Mouse (Mus musculus): ENCODE data around the gene Lmod3. TPM values are rescaled to one million over a fixed set of nuclear protein-coding genes. Genes with fewer than 3 reads are reported as not detected.
A peak's percentile ranks its signal among the peaks of the same experiment; 100 is the strongest.

The Lmod3 gene
- polyA plus RNA-seq, 1 experiment from 2014 or later, result not detected

- peaks cover 5% of the 10 kb centered on the region; the same call in 1 of the 2 replicates for H3K4me1 ChIP-seq (replicated peaks; ENCODE audit: control insufficient read depth, insufficient read depth, low read length)
- DNase-seq (ENCODE audit: low spot score), result no peak
- no peak overlapping the region for H3K9ac ChIP-seq (ENCODE audit: low read length)
- H3K4me2 ChIP-seq (ENCODE audit: low read depth, low read length, severe bottlenecking), result no peak overlapping the region
- ATAC-seq (replicated peaks; ENCODE audit: low FRiP score), result no peak
- no peaks in the 10 kb centered on the region for H3K9me3 ChIP-seq (ENCODE audit: control insufficient read depth, low read length)
- no peaks in the 10 kb centered on the region for H3K27me3 ChIP-seq (ENCODE audit: control insufficient read depth, insufficient read depth, low read length)
- 83% methylated on average over 5 of the region's 5 CpGs for WGBS
- no peak overlapping the region for H3K4me3 ChIP-seq (ENCODE audit: low read depth, low read length)
- peaks cover 5% of the 10 kb centered on the region; the same call in 1 of the 2 replicates for H3K36me3 ChIP-seq (ENCODE audit: control insufficient read depth, insufficient read depth, low read length)
- H3K27ac ChIP-seq (ENCODE audit: low read depth, low read length), result no peak overlapping the region
These were observed 40.3 kb upstream of the Lmod3 start for GRCm38 (mm10) chr6:97292894-97293293.

- no peaks in the 10 kb centered on the region for H3K9me3 ChIP-seq (ENCODE audit: control insufficient read depth, low read length)
- peaks cover 5% of the 10 kb centered on the region; the same call in 1 of the 2 replicates for H3K4me1 ChIP-seq (replicated peaks; ENCODE audit: control insufficient read depth, insufficient read depth, low read length)
- peaks cover 8% of the 10 kb centered on the region; the same call in 1 of the 2 replicates for H3K36me3 ChIP-seq (ENCODE audit: control insufficient read depth, insufficient read depth, low read length)
- H3K4me3 ChIP-seq (ENCODE audit: low read depth, low read length), result no peak overlapping the region
- no peak overlapping the region for H3K9ac ChIP-seq (ENCODE audit: low read length)
- H3K27me3 ChIP-seq (ENCODE audit: control insufficient read depth, insufficient read depth, low read length), result no peaks in the 10 kb centered on the region
- no peak overlapping the region for H3K27ac ChIP-seq (ENCODE audit: low read depth, low read length)
- 92% methylated on average over 3 of the region's 3 CpGs for WGBS
- no peak overlapping the region for H3K4me2 ChIP-seq (ENCODE audit: low read depth, low read length, severe bottlenecking)
- ATAC-seq (replicated peaks; ENCODE audit: low FRiP score), result no peak
- no peak for DNase-seq (ENCODE audit: low spot score)
These were observed 39.5 kb upstream of the Lmod3 start for GRCm38 (mm10) chr6:97292096-97292495.

- H3K4me2 ChIP-seq (ENCODE audit: low read depth, low read length, severe bottlenecking), result no peak overlapping the region
- 64% methylated on average over 21 of the region's 21 CpGs for WGBS
- no peaks in the 10 kb centered on the region for H3K27me3 ChIP-seq (ENCODE audit: control insufficient read depth, insufficient read depth, low read length)
- no peak for DNase-seq (ENCODE audit: low spot score)
- no peak overlapping the region for H3K4me3 ChIP-seq (ENCODE audit: low read depth, low read length)
- H3K27ac ChIP-seq (ENCODE audit: low read depth, low read length), result no peak overlapping the region; the same call in 1 of the 2 replicates
- H3K9ac ChIP-seq (ENCODE audit: low read length), result no peak overlapping the region
- peaks cover 5% of the 10 kb centered on the region; the same call in 1 of the 2 replicates for H3K4me1 ChIP-seq (replicated peaks; ENCODE audit: control insufficient read depth, insufficient read depth, low read length)
- ATAC-seq (replicated peaks; ENCODE audit: low FRiP score), result no peak
- no peaks in the 10 kb centered on the region for H3K9me3 ChIP-seq (ENCODE audit: control insufficient read depth, low read length)
- peaks cover 7% of the 10 kb centered on the region; the same call in 1 of the 2 replicates for H3K36me3 ChIP-seq (ENCODE audit: control insufficient read depth, insufficient read depth, low read length)
These were observed 38.8 kb upstream of the Lmod3 start for GRCm38 (mm10) chr6:97291159-97291908.

- H3K9ac ChIP-seq (ENCODE audit: low read length), result no peak overlapping the region
- H3K4me3 ChIP-seq (ENCODE audit: low read depth, low read length), result no peak overlapping the region
- no peaks in the 10 kb centered on the region for H3K27me3 ChIP-seq (ENCODE audit: control insufficient read depth, insufficient read depth, low read length)
- ATAC-seq (replicated peaks; ENCODE audit: low FRiP score) (0 out of 2 replicates have a peak, but pooled peaks have one; percentile 49), DNase-seq (ENCODE audit: low spot score) (no peak)
- no peak overlapping the region; the same call in 1 of the 2 replicates for H3K27ac ChIP-seq (ENCODE audit: low read depth, low read length)
- H3K9me3 ChIP-seq (ENCODE audit: control insufficient read depth, low read length), result no peaks in the 10 kb centered on the region
- peaks cover 5% of the 10 kb centered on the region; the same call in 1 of the 2 replicates for H3K4me1 ChIP-seq (replicated peaks; ENCODE audit: control insufficient read depth, insufficient read depth, low read length)
- 38% methylated on average over 3 of the region's 3 CpGs for WGBS
- H3K4me2 ChIP-seq (ENCODE audit: low read depth, low read length, severe bottlenecking), result no peak overlapping the region
- H3K36me3 ChIP-seq (ENCODE audit: control insufficient read depth, insufficient read depth, low read length), result peaks cover 7% of the 10 kb centered on the region; the same call in 1 of the 2 replicates
These were observed 38.1 kb upstream of the Lmod3 start for GRCm38 (mm10) chr6:97290687-97291086.

- Histone ChIP-seq H3K36me3 (ENCODE audit: control insufficient read depth, insufficient read depth, low read length) (peaks cover 4% of the 10 kb centered on the region; the same call in 1 of the 2 replicates), H3K9me3 (ENCODE audit: control insufficient read depth, low read length) (no peaks in the 10 kb centered on the region), H3K9ac (ENCODE audit: low read length) (no peak overlapping the region), H3K27ac (ENCODE audit: low read depth, low read length) (no peak overlapping the region), H3K27me3 (ENCODE audit: control insufficient read depth, insufficient read depth, low read length) (no peaks in the 10 kb centered on the region), H3K4me1 (replicated peaks; ENCODE audit: control insufficient read depth, insufficient read depth, low read length) (peaks cover 5% of the 10 kb centered on the region; the same call in 1 of the 2 replicates), H3K4me3 (ENCODE audit: low read depth, low read length) (no peak overlapping the region), H3K4me2 (ENCODE audit: low read depth, low read length, severe bottlenecking) (no peak overlapping the region)
- DNase-seq (ENCODE audit: low spot score) (no peak), ATAC-seq (replicated peaks; ENCODE audit: low FRiP score) (no peak)
- 88% methylated on average over 4 of the region's 4 CpGs for WGBS
These were observed 37.3 kb upstream of the Lmod3 start for GRCm38 (mm10) chr6:97289838-97290237.

- Histone ChIP-seq H3K9ac (ENCODE audit: low read length) (no peak overlapping the region), H3K4me1 (replicated peaks; ENCODE audit: control insufficient read depth, insufficient read depth, low read length) (peaks cover 5% of the 10 kb centered on the region; the same call in 1 of the 2 replicates), H3K4me2 (ENCODE audit: low read depth, low read length, severe bottlenecking) (no peak overlapping the region), H3K36me3 (ENCODE audit: control insufficient read depth, insufficient read depth, low read length) (peaks cover 4% of the 10 kb centered on the region; the same call in 1 of the 2 replicates), H3K27ac (ENCODE audit: low read depth, low read length) (no peak overlapping the region), H3K27me3 (ENCODE audit: control insufficient read depth, insufficient read depth, low read length) (no peaks in the 10 kb centered on the region), H3K4me3 (ENCODE audit: low read depth, low read length) (no peak overlapping the region), H3K9me3 (ENCODE audit: control insufficient read depth, low read length) (no peaks in the 10 kb centered on the region)
- DNase-seq (ENCODE audit: low spot score), result no peak
- WGBS, result 79% methylated on average over 10 of the region's 10 CpGs
- no peak for ATAC-seq (replicated peaks; ENCODE audit: low FRiP score)
These were observed 36.8 kb upstream of the Lmod3 start for GRCm38 (mm10) chr6:97289316-97289820.

GRCm38 (mm10) chr6:97288047-97288855 lies 35.7 kb upstream of the Lmod3 start:
- Histone ChIP-seq H3K27ac (ENCODE audit: low read depth, low read length) (no peak overlapping the region), H3K9ac (ENCODE audit: low read length) (no peak overlapping the region), H3K4me2 (ENCODE audit: low read depth, low read length, severe bottlenecking) (no peak overlapping the region), H3K9me3 (ENCODE audit: control insufficient read depth, low read length) (no peaks in the 10 kb centered on the region), H3K4me1 (replicated peaks; ENCODE audit: control insufficient read depth, insufficient read depth, low read length) (peaks cover 5% of the 10 kb centered on the region; the same call in 1 of the 2 replicates), H3K27me3 (ENCODE audit: control insufficient read depth, insufficient read depth, low read length) (no peaks in the 10 kb centered on the region), H3K4me3 (ENCODE audit: low read depth, low read length) (no peak overlapping the region), H3K36me3 (ENCODE audit: control insufficient read depth, insufficient read depth, low read length) (peaks cover 4% of the 10 kb centered on the region; the same call in 1 of the 2 replicates)
- WGBS, result 78% methylated on average over 19 of the region's 19 CpGs
- ATAC-seq (replicated peaks; ENCODE audit: low FRiP score), result no peak
- DNase-seq (ENCODE audit: low spot score), result no peak

- Histone ChIP-seq H3K36me3 (ENCODE audit: control insufficient read depth, insufficient read depth, low read length) (peaks cover 4% of the 10 kb centered on the region; the same call in 1 of the 2 replicates), H3K27ac (ENCODE audit: low read depth, low read length) (no peak overlapping the region), H3K4me3 (ENCODE audit: low read depth, low read length) (no peak overlapping the region), H3K27me3 (ENCODE audit: control insufficient read depth, insufficient read depth, low read length) (no peaks in the 10 kb centered on the region), H3K9me3 (ENCODE audit: control insufficient read depth, low read length) (no peaks in the 10 kb centered on the region), H3K4me1 (replicated peaks; ENCODE audit: control insufficient read depth, insufficient read depth, low read length) (peaks cover 1% of the 10 kb centered on the region; the same call in 1 of the 2 replicates), H3K4me2 (ENCODE audit: low read depth, low read length, severe bottlenecking) (no peak overlapping the region), H3K9ac (ENCODE audit: low read length) (no peak overlapping the region)
- DNase-seq (ENCODE audit: low spot score) (no peak), ATAC-seq (replicated peaks; ENCODE audit: low FRiP score) (no peak)
- WGBS, result 95% methylated on average over 5 of the region's 5 CpGs
These were observed 33.8 kb upstream of the Lmod3 start for GRCm38 (mm10) chr6:97286332-97286731.

All from forebrain, embryonic 11.5 days (tissue).